Mouse (Mus musculus): ENCODE measurements around the gene Igll1. TPM values are rescaled to one million over a fixed set of nuclear protein-coding genes. Genes with fewer than 3 reads are reported as not detected.
A peak's percentile ranks its signal among the peaks of the same experiment; 100 is the strongest.

Igll1 gene
- not detected in 2 replicates for polyA plus RNA-seq (2014; fragmentation: Nextera tagmentation; extraction: Ambion mirVana)

DNA sequence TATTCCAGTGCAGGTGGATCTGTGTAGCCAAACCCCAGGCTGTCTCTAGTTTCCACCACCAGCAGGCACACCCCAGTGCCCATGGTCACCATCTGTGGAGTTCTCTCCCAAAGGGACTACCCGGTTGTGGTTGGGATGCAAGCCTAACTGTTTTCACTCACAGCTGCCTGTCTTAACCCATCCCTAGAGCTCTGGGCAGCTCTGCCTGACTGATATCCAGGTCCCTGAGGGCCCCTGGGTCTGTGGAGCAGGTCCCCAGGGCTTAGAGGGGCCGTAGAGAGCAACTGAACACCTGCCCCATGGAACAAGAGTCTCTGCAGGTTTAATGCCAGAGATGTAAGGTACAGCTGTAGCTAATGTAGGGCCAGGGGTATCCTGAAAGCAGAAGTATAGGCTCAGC lies at the start of gene Igll1:
TSS of gene Igll1 (minus strand) at position 8 of the 400 bp plus-strand sequence.
- no peak for ATAC-seq (ENCODE audit: low read depth)
- H3K4me2 ChIP-seq (ENCODE audit: low read depth, low read length) = no peak within 1 kb of the TSS

GRCm38 (mm10) chr16:16913440-16913839 lies 49.7 kb upstream of the Igll1 start:
- ATAC-seq (ENCODE audit: low read depth) = no peak
- peaks cover 53% of the 10 kb centered on the region for H3K36me3 ChIP-seq (ENCODE audit: control insufficient read depth, insufficient read depth, low read length)
- WGBS = 74% methylated on average over 1 of the region's 1 CpGs

More for the DNA sequence above, at the start of gene Igll1:
- no peaks in the 10 kb centered on the region for H3K9me3 ChIP-seq (ENCODE audit: control insufficient read depth, low read length)
- H3K4me3 ChIP-seq (ENCODE audit: low read depth, low read length) = no peak within 1 kb of the TSS
- WGBS = 79% methylated on average over 2 of the region's 2 CpGs
- no peaks in the 10 kb centered on the region for H3K36me3 ChIP-seq (ENCODE audit: control insufficient read depth, insufficient read depth, low read length)
- no peak within 1 kb of the TSS for H3K9ac ChIP-seq (replicated peaks; ENCODE audit: low read depth, low read length)
- H3K4me1 ChIP-seq (ENCODE audit: control insufficient read depth, insufficient read depth, low read length) = no peaks in the 10 kb centered on the region
- no peaks in the 10 kb centered on the region for H3K27me3 ChIP-seq (ENCODE audit: control insufficient read depth, insufficient read depth, low read length)
- H3K27ac ChIP-seq (ENCODE audit: low read depth, low read length) = no peak within 1 kb of the TSS

DNA sequence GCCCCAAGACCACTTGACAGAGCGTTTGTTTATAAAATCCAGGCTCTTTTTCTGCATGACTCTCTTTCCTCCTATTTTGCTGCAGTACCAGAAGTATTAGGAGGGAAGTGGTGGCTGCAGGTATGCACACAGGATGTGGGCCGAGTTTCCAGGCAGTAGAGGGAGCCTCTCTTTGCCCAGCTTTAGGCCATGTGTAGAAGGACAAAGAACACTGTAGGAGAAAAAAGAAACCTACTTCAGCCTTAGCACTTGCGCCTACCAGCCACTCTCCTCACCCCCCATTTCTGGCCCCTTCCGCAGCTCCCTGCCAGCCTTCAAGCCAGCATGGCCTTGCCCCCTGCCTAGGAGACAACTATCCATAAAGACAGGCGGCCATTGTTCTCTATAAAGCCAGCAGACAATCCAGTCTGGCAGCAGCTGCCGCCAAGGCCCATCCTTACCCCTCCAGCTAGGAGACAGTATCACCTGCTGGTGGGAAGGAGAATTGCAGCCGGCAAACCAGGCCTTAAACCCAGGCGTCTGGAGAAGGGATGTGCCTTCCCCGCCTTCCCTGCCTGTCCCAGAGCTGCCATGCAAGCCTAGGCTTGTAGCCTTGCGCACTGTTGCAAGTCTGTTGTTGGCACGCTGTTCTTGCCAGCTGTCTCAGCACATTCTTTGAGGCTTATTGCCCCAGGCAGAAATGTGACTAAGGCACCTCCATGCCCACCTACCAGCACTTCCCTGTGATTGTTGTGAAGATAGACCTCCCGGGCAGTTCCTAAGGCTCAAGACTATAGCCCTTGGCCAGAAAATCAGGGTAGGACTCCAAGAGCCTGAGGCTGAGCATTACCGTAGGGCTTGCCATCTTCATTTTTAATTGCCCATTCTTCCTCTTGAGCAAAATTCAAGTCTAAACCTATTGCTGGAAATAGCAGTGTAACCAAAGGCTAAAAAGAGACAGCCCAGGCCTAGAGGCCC lies 48.1 kb upstream of the Igll1 start:
- Histone ChIP-seq H3K27ac (ENCODE audit: low read depth, low read length) (peak overlapping the region; percentile 65), H3K9me3 (ENCODE audit: control insufficient read depth, low read length) (no peaks in the 10 kb centered on the region), H3K4me2 (ENCODE audit: low read depth, low read length) (no peak overlapping the region), H3K36me3 (ENCODE audit: control insufficient read depth, insufficient read depth, low read length) (peaks cover 40% of the 10 kb centered on the region), H3K9ac (replicated peaks; ENCODE audit: low read depth, low read length) (no peak overlapping the region), H3K27me3 (ENCODE audit: control insufficient read depth, insufficient read depth, low read length) (no peaks in the 10 kb centered on the region), H3K4me1 (ENCODE audit: control insufficient read depth, insufficient read depth, low read length) (peaks cover 4% of the 10 kb centered on the region), H3K4me3 (ENCODE audit: low read depth, low read length) (no peak overlapping the region)
- 27% methylated on average over 13 of the region's 13 CpGs for WGBS
- ATAC-seq (ENCODE audit: low read depth) = peak; percentile 96

More at GRCm38 (mm10) chr16:16913440-16913839, 49.7 kb upstream of the Igll1 start:
- no peak overlapping the region for H3K4me3 ChIP-seq (ENCODE audit: low read depth, low read length)
- H3K27me3 ChIP-seq (ENCODE audit: control insufficient read depth, insufficient read depth, low read length) = no peaks in the 10 kb centered on the region
- H3K4me1 ChIP-seq (ENCODE audit: control insufficient read depth, insufficient read depth, low read length) = peaks cover 4% of the 10 kb centered on the region
- no peak overlapping the region for H3K9ac ChIP-seq (replicated peaks; ENCODE audit: low read depth, low read length)
- no peaks in the 10 kb centered on the region for H3K9me3 ChIP-seq (ENCODE audit: control insufficient read depth, low read length)
- no peak overlapping the region for H3K27ac ChIP-seq (ENCODE audit: low read depth, low read length)
- H3K4me2 ChIP-seq (ENCODE audit: low read depth, low read length) = no peak overlapping the region

- H3K36me3 ChIP-seq (ENCODE audit: control insufficient read depth, insufficient read depth, low read length) = peaks cover 23% of the 10 kb centered on the region
- H3K27me3 ChIP-seq (ENCODE audit: control insufficient read depth, insufficient read depth, low read length) = no peaks in the 10 kb centered on the region
- H3K4me1 ChIP-seq (ENCODE audit: control insufficient read depth, insufficient read depth, low read length) = peaks cover 4% of the 10 kb centered on the region
- H3K9me3 ChIP-seq (ENCODE audit: control insufficient read depth, low read length) = no peaks in the 10 kb centered on the region
- no peak overlapping the region for H3K4me3 ChIP-seq (ENCODE audit: low read depth, low read length)
- no peak for ATAC-seq (ENCODE audit: low read depth)
- no peak overlapping the region for H3K4me2 ChIP-seq (ENCODE audit: low read depth, low read length)
- WGBS = 79% methylated on average over 6 of the region's 6 CpGs
- no peak overlapping the region for H3K27ac ChIP-seq (ENCODE audit: low read depth, low read length)
- no peak overlapping the region for H3K9ac ChIP-seq (replicated peaks; ENCODE audit: low read depth, low read length)
Measured at GRCm38 (mm10) chr16:16907799-16908198, 44.0 kb upstream of the Igll1 start.

DNA sequence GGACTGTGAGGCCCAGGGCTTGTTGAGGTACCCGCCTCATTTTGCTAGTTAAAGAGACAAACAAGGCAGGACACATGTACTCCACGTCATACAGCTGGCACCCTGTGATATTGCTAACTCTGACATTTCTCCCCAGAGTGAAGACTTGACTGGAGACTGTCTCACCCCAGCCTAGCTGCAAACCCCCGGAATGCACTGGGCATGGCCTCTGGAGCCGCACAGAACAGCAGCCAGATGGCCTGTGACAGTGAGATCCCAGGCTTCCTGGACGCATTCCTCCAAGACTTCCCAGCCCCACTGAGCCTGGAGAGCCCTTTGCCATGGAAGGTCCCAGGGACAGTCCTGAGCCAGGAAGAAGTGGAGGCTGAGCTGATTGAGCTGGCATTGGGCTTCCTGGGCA lies 39.4 kb upstream of the Igll1 start:
- H3K27me3 ChIP-seq (ENCODE audit: control insufficient read depth, insufficient read depth, low read length) = no peaks in the 10 kb centered on the region
- H3K4me3 ChIP-seq (ENCODE audit: low read depth, low read length) = no peak overlapping the region
- H3K27ac ChIP-seq (ENCODE audit: low read depth, low read length) = no peak overlapping the region
- no peaks in the 10 kb centered on the region for H3K9me3 ChIP-seq (ENCODE audit: control insufficient read depth, low read length)
- WGBS = 88% methylated on average over 5 of the region's 5 CpGs
- no peak for ATAC-seq (ENCODE audit: low read depth)
- peaks cover 9% of the 10 kb centered on the region; the same call in 1 of the 2 replicates for H3K36me3 ChIP-seq (ENCODE audit: control insufficient read depth, insufficient read depth, low read length)
- H3K4me1 ChIP-seq (ENCODE audit: control insufficient read depth, insufficient read depth, low read length) = no peaks in the 10 kb centered on the region
- no peak overlapping the region for H3K4me2 ChIP-seq (ENCODE audit: low read depth, low read length)
- H3K9ac ChIP-seq (replicated peaks; ENCODE audit: low read depth, low read length) = no peak overlapping the region

DNA sequence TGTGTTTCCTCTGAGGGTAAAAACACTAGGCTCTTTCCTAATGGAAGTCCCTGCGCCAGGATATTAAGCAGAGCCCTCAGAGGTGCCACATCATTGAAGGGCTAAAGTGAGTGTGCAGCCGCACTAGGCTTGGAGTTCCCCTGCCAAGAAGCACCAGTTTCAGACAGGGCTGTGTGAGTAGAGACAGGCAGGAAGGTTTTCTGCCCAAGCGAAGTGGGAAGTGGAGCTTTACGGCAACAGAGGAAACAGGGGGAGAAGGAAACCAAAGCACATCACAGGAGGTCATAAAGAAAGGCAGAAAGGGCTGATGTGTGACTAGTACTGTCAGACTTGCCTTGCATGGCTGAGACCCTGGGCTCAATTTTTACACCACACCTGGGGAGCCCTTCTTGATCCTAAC lies 38.5 kb upstream of the Igll1 start:
- no peak for ATAC-seq (ENCODE audit: low read depth)
- no peak overlapping the region for H3K4me2 ChIP-seq (ENCODE audit: low read depth, low read length)
- peaks cover 4% of the 10 kb centered on the region for H3K4me1 ChIP-seq (ENCODE audit: control insufficient read depth, insufficient read depth, low read length)
- H3K4me3 ChIP-seq (ENCODE audit: low read depth, low read length) = no peak overlapping the region
- H3K36me3 ChIP-seq (ENCODE audit: control insufficient read depth, insufficient read depth, low read length) = peaks cover 9% of the 10 kb centered on the region; the same call in 1 of the 2 replicates
- H3K9me3 ChIP-seq (ENCODE audit: control insufficient read depth, low read length) = no peaks in the 10 kb centered on the region
- 84% methylated on average over 4 of the region's 4 CpGs for WGBS
- no peaks in the 10 kb centered on the region for H3K27me3 ChIP-seq (ENCODE audit: control insufficient read depth, insufficient read depth, low read length)
- no peak overlapping the region for H3K27ac ChIP-seq (ENCODE audit: low read depth, low read length)
- no peak overlapping the region for H3K9ac ChIP-seq (replicated peaks; ENCODE audit: low read depth, low read length)

DNA sequence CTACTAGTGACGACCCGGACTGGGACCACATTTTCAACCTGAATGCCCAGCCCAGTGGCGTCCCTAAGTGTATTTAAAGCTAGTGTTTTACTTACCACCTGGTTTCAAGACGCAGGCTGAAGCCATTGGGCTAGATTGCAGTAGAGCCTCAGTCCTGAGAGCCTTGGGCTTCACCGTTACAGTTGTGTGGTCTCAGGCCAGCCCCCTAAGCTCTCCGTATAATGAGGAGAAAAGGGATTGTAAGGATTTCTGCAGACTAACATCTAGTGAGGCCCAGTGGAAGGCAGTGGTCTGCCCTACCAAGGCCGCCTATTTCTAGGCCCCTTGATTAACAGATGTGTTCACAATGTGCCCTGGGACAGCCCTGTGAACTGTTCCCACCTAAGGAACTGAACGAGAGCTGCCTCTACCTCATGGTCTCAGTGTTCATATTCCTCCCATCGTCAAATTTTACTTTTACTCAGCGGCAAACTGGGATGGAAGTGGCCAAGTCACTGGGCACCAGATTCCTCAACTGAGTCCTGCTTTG lies 33.3 kb upstream of the Igll1 start:
- ATAC-seq (ENCODE audit: low read depth) = no peak; the same call in 1 of the 2 replicates
- peak overlapping the region; percentile 70 for H3K27ac ChIP-seq (ENCODE audit: low read depth, low read length)
- H3K4me1 ChIP-seq (ENCODE audit: control insufficient read depth, insufficient read depth, low read length) = peaks cover 10% of the 10 kb centered on the region
- H3K27me3 ChIP-seq (ENCODE audit: control insufficient read depth, insufficient read depth, low read length) = no peaks in the 10 kb centered on the region
- H3K9me3 ChIP-seq (ENCODE audit: control insufficient read depth, low read length) = no peaks in the 10 kb centered on the region
- peak overlapping the region; percentile 51 for H3K4me3 ChIP-seq (ENCODE audit: low read depth, low read length)
- peak overlapping the region; percentile 95 for H3K4me2 ChIP-seq (ENCODE audit: low read depth, low read length)
- peak overlapping the region; percentile 53 for H3K9ac ChIP-seq (replicated peaks; ENCODE audit: low read depth, low read length)
- peaks cover under 1% of the 10 kb centered on the region; the same call in 1 of the 2 replicates for H3K36me3 ChIP-seq (ENCODE audit: control insufficient read depth, insufficient read depth, low read length)
- WGBS = 26% methylated on average over 10 of the region's 10 CpGs

DNA sequence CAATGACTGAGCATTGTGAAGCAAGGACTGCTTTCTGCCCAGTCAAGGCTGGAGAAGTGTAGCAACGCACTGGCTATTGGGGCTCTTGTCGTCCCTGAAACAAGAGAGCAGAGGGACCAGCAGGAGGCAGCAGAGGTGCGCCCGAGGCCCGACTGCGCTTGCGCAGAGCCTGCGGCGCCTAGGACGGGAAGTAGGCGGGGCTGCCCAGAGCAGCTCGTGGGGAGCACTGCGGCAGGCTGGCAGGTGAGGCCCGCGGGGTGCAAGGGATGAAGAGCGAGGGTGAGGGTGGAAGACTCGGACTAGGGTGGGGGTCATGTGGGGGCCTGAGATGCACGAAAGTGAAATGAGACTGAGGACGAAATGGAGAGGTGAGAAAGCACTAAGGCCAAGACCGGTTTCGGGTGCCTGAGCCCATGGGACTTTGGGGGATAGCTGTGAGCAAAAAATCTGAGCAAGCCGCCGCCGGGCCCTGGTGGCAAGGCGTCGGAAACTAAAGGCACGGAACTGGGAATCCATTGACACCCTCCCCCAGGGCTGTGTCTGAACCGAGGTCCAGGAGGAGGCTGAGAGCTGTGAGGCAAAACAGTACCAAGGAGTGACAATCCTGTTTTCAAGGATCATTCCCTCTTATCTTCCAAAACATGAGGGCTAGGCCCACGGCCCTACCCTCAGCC lies 32.7 kb upstream of the Igll1 start, which contains the start of gene Ppm1f:
TSS of gene Ppm1f (plus strand) at position 88 of the 674 bp plus-strand sequence.
- H3K9me3 ChIP-seq (ENCODE audit: control insufficient read depth, low read length) = no peaks in the 10 kb centered on the region
- H3K4me3 ChIP-seq (ENCODE audit: low read depth, low read length) = peak within 1 kb of the TSS; percentile 51
- H3K4me1 ChIP-seq (ENCODE audit: control insufficient read depth, insufficient read depth, low read length) = peaks cover 10% of the 10 kb centered on the region
- peak within 1 kb of the TSS; percentile 95 for H3K4me2 ChIP-seq (ENCODE audit: low read depth, low read length)
- peak; percentile 94 for ATAC-seq (ENCODE audit: low read depth)
- peaks cover 6% of the 10 kb centered on the region for H3K36me3 ChIP-seq (ENCODE audit: control insufficient read depth, insufficient read depth, low read length)
- peak within 1 kb of the TSS; percentile 53 for H3K9ac ChIP-seq (replicated peaks; ENCODE audit: low read depth, low read length)
- 1% methylated on average over 29 of the region's 29 CpGs for WGBS
- peak within 1 kb of the TSS; percentile 70 for H3K27ac ChIP-seq (ENCODE audit: low read depth, low read length)
- H3K27me3 ChIP-seq (ENCODE audit: control insufficient read depth, insufficient read depth, low read length) = no peaks in the 10 kb centered on the region
